Mouse (Mus musculus): Measurements from ENCODE around the gene Lcor.

GRCm38 (mm10) chr19:41587431-41588222 lies 105.2 kb downstream of the Lcor start:
- TF ChIP-seq EP300 (IDR thresholded peaks at IDR 0.05; ENCODE audit: low read depth), result no peak
- TF ChIP-seq CTCF (IDR thresholded peaks at IDR 0.05; ENCODE audit: low read depth), result no peak

Data from liver, embryonic 14.5 days (tissue).